Mouse (Mus musculus) heart, adult 2 months (tissue): ENCODE data around the gene Eif5a.
A peak's percentile ranks its signal among the peaks of the same experiment; 100 is the strongest.

Source experiments
- CTCF ChIP-seq: fragments of 200-600 bp; IDR thresholded peaks from 2 replicates; pipeline ENCODE4 v1.8.1; 2022; ENCODE audit warnings: antibody characterized with exemption, mild to moderate bottlenecking, moderate library complexity
- EP300 ChIP-seq: fragments of 200-500 bp; IDR thresholded peaks from 2 replicates; pipeline ENCODE4 v1.6.1; 2011; ENCODE audit warnings: low read depth, low read length, control low read depth; ENCODE audit not compliant: insufficient read depth

DNA sequence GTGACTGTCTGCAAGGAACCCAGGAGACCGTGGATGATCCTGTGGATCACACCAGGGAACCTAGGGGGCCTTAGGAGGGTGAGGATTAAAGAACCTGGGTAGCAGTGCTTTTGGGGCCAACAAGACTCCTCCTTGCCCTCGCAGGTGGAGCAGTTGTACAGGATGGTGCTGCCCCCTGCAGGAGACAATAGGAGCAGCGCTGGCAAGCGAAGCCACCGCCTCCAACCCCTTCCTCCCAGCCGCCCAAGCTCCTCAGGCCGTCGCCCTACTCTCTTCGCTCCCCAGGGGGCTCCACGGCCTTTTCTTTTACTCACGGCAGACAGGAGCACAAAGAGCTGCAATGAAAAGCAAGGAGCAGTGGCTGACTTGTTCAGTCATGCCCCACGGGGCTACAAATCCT lies 44.9 kb downstream of the Eif5a start:
- TF ChIP-seq CTCF (peak; percentile 98), EP300 (peak; percentile 89)
